ENCODE assay signal across 8 mouse cellular contexts in genomic region chr11:120378031-120378610, GRCm38 (mm10). TPM values are rescaled to one million over a fixed set of nuclear protein-coding genes. Genes with fewer than 3 reads are reported as not detected.
A peak's percentile ranks its signal among the peaks of the same experiment; 100 is the strongest.
DNase-seq lines count a peak whose midpoint lies in the region; ATAC-seq lines count a peak whose summit lies in the region.

No protein-coding gene starts in this region.

- peak; percentile 62 to 76 for DNase-seq in right cerebral cortex, postnatal 10 days (ENCODE audit: low spot score in 2 of 2)
- DNase-seq in right cerebral cortex, adult 2 months (ENCODE audit: low spot score in 2 of 2) = no peak
- DNase-seq in kidney, postnatal 25 days = peak; percentile 72 to 92
- peak; percentile 34 to 78 for DNase-seq in spleen, postnatal 4 days (ENCODE audit: low spot score in 2 of 2)
- no peak for DNase-seq in layer of hippocampus, postnatal 25 days (ENCODE audit: extremely low spot score in 1 of 2, low spot score in 1 of 2)

- H3K36me3 ChIP-seq in heart, embryonic 14.5 days (ENCODE audit: control insufficient read depth, insufficient read depth, low read length) = peaks cover 75% of the 10 kb centered on the region

- 2% methylated on average over 40 of the region's 40 CpGs for WGBS in heart, embryonic 14.5 days

- peak overlapping the region; percentile 79 for H3K4me3 ChIP-seq in heart, embryonic 14.5 days (ENCODE audit: control insufficient read depth in 1 of 2, insufficient read depth in 1 of 2, low read depth in 1 of 2, low read length in 2 of 2)

- no peaks in the 10 kb centered on the region for H3K9me3 ChIP-seq in heart, embryonic 14.5 days (ENCODE audit: control insufficient read depth, low read length)

- ATAC-seq in common myeloid progenitor, adult 5-6 weeks (replicated peaks; ENCODE audit: low read depth, poor library complexity, severe bottlenecking) = peak; percentile 15; the same call in 1 of the 2 replicates
- ATAC-seq in heart, embryonic 14.5 days (ENCODE audit: insufficient number of reproducible peaks, insufficient read depth, low FRiP score, low read depth) = 0 out of 2 replicates have a peak, but pooled peaks have one; percentile 2
- ATAC-seq in megakaryocyte, adult 5-6 weeks (ENCODE audit: poor library complexity, severe bottlenecking) = 0 out of 2 replicates have a peak, but pooled peaks have one; percentile 9

- peaks cover 26 to 61% of the 10 kb centered on the region in 2 experiments for H3K4me1 ChIP-seq in heart, embryonic 14.5 days (ENCODE audit: control insufficient read depth in 2 of 2, insufficient read depth in 2 of 2, low read length in 2 of 2)

- peak overlapping the region; percentile 97 for H3K4me2 ChIP-seq in heart, embryonic 14.5 days (ENCODE audit: low read length)

- no peaks in the 10 kb centered on the region for H3K27me3 ChIP-seq in heart, embryonic 14.5 days (ENCODE audit: control insufficient read depth, insufficient read depth, low read length)

- peak overlapping the region; percentile 6 to 78; a peak in 1 of 4 replicates for H3K27ac ChIP-seq in heart, embryonic 14.5 days (replicated peaks in 1 of 2; ENCODE audit: control insufficient read depth in 1 of 2, insufficient read depth in 1 of 2, low read depth in 2 of 2, low read length in 2 of 2)

- H3K9ac ChIP-seq in heart, embryonic 14.5 days (ENCODE audit: low read length) = peak overlapping the region; percentile 89

RNA-seq across cellular contexts. Expression of gene Faap100, which starts 0.4 kb away (rescaled TPM):
- 6.6 and 18.3 TPM in 2 replicates for total RNA-seq in common myeloid progenitor, adult 5-6 weeks (2017)
- polyA plus RNA-seq in heart, embryonic 14.5 days (2014; fragmentation: Nextera tagmentation; extraction: Ambion mirVana) = 30.6 and 32.8 TPM in 2 replicates
- total RNA-seq in megakaryocyte, adult 5-6 weeks (2015) = 5.9 and 6.9 TPM in 2 replicates
- 6.5 and 10.5 TPM in 2 replicates for total RNA-seq in megakaryocyte, adult 5-6 weeks (2017)
- total RNA-seq in layer of hippocampus, postnatal 25 days (2021) = 10 to 100 TPM; 16.2 to 17.1 TPM

RNA-seq across cellular contexts. Expression of gene Fscn2, which starts 16.8 kb away (rescaled TPM):
- total RNA-seq in common myeloid progenitor, adult 5-6 weeks (2017) = not detected in 2 replicates
- polyA plus RNA-seq in heart, embryonic 14.5 days (2014; fragmentation: Nextera tagmentation; extraction: Ambion mirVana) = 0.62 and 1.1 TPM in 2 replicates
- not detected in 2 replicates for total RNA-seq in megakaryocyte, adult 5-6 weeks (2015)
- not detected in 2 replicates for total RNA-seq in megakaryocyte, adult 5-6 weeks (2017)
- total RNA-seq in layer of hippocampus, postnatal 25 days (2021) = under 1 TPM in 1 of 2 experiments, not detected in 1; 0.89 TPM

RNA-seq across cellular contexts. Expression of gene Actg1, which starts 29.8 kb away (rescaled TPM):
- 857 and 890 TPM in 2 replicates for total RNA-seq in common myeloid progenitor, adult 5-6 weeks (2017)
- polyA plus RNA-seq in heart, embryonic 14.5 days (2014; fragmentation: Nextera tagmentation; extraction: Ambion mirVana) = 979 and 1,136 TPM in 2 replicates
- total RNA-seq in megakaryocyte, adult 5-6 weeks (2015) = 4,212 and 4,544 TPM in 2 replicates
- total RNA-seq in megakaryocyte, adult 5-6 weeks (2017) = 2,305 and 2,430 TPM in 2 replicates
- total RNA-seq in layer of hippocampus, postnatal 25 days (2021) = 1,000 to 10,000 TPM; 1,451 to 1,562 TPM

RNA-seq across cellular contexts. Expression of gene Nploc4, which starts 59.4 kb away (rescaled TPM):
- total RNA-seq in common myeloid progenitor, adult 5-6 weeks (2017) = 29.8 and 37.9 TPM in 2 replicates
- polyA plus RNA-seq in heart, embryonic 14.5 days (2014; fragmentation: Nextera tagmentation; extraction: Ambion mirVana) = 35.6 and 37.2 TPM in 2 replicates
- 27.5 and 33.6 TPM in 2 replicates for total RNA-seq in megakaryocyte, adult 5-6 weeks (2015)
- total RNA-seq in megakaryocyte, adult 5-6 weeks (2017) = 30.8 and 39.5 TPM in 2 replicates
- total RNA-seq in layer of hippocampus, postnatal 25 days (2021) = 10 to 100 TPM; 62.4 to 63.0 TPM

Comparison
In these comparisons a context has a peak if more than half of its experiments do, and no peak if none do; other contexts are left out.
1. DNase-seq: peak in right cerebral cortex, postnatal 10 days (2 of 2), kidney, postnatal 25 days (2 of 2) and spleen, postnatal 4 days (2 of 2); none in right cerebral cortex, adult 2 months (0 of 2) and layer of hippocampus, postnatal 25 days (0 of 2).
2. Peak in every context shown above with its lines, with median percentiles within 50 percentile points of each other: ATAC-seq.